Mouse (Mus musculus) frontal cortex, postnatal 10 days (tissue): ENCODE data around the gene C1qtnf1.
"Not testable (repeated sequence)": the region's sequence is repeated elsewhere in the genome, so short reads cannot be mapped to it uniquely, and the experiment has no call there.

Experiments
- DNase-seq, 2 experiments: peaks; one replicate each; pipeline ENCODE4 v3.0.0; 2022; ENCODE audit warnings: low spot score in 2 of 2, mixed read lengths in 1 of 2

Gene C1qtnf1

GRCm38 (mm10) chr11:118427986-118428385, at the start of gene C1qtnf1:
Gene C1qtnf1 (plus strand): TSS chr11:118428203.
- DNase-seq = no peak

DNA sequence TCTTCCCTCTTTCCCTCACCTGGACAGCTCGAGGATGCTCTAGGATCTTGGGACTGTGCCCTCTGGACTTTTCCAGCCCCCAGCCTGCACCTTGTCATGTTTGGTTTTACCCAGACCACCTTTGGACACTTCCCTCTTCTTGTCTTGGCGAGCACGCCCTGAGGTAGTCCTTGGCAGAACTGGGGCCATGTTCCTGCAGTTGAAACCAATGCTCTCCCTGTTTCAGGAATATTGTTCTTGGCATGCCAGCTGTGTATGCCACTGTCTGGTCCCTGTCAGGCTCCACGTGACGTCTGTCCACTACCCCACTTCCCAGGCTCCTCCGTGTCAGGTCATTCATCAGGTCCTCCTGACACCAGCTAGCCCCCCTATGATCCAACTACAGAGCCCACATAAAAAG, 49.3 kb upstream of the C1qtnf1 start:
- no peak for DNase-seq

GRCm38 (mm10) chr11:118379251-118380009, 48.6 kb upstream of the C1qtnf1 start:
- peak; percentile 44 to 79 for DNase-seq

DNA sequence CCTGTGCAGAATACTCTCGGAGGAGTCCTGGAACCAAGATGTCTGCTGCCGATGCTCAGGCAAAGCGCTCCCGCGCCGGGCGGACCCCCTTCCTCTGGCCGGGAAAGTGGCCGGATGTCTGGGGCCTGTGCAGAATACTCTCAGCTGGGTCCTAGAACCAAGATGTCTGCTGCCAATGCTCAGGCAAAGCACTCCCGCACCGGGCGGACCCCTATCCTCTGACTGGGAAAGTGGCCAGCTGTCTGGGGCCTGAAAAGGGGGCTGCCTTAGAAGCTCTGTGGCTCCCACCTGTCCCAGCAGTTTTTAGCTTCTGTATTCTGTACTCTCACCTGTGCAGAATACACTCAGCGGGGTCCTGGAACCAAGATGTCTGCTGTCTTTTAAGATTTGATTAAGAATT, 40.2 kb upstream of the C1qtnf1 start:
- DNase-seq = not testable (repeated sequence)

DNA sequence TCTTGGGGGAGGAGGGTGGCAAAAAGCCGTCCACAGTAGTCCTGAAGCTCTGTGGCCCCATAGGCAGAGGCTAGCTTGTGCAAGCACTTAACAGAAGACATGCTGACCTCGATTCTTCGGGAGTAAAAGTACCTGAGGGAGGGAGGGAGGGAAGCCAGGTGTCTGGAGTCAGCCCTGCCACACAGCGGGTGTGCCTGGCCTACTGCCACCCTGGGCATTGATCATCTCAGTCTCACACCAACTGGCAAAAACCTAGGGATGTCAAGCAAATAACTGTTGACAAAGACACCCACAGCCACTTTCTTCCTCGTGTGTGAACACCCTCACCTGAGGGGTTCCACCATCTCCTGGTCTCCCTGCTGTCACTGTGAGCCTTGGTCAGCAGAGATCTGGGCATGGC, 34.0 kb upstream of the C1qtnf1 start:
- DNase-seq = no peak

GRCm38 (mm10) chr11:118394538-118394937, 33.5 kb upstream of the C1qtnf1 start:
- DNase-seq = no peak

- no peak for DNase-seq
Observed at GRCm38 (mm10) chr11:118397806-118398530, 30.0 kb upstream of the C1qtnf1 start.

- DNase-seq = no peak
Observed at GRCm38 (mm10) chr11:118399891-118400565, 28.0 kb upstream of the C1qtnf1 start.

DNA sequence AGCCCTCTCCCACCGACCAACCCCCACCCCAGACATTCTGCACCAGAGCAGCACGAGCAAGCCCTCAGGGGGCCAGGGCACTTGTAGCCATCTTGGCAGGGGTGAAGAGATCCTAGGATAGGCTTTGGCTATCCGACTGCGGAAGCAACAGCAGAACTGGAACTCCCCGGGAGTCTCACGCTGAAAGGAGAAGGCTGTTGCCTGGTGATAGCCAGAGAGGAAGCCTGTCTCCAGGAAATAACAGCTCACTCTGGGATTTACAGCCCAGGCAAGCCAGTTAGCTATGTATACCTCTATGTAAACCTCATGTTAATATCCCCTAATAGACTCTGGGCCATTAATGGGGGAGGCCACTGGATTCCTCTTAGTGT, 27.5 kb upstream of the C1qtnf1 start:
- DNase-seq = no peak

- no peak for DNase-seq
Observed at GRCm38 (mm10) chr11:118401195-118401594, 26.8 kb upstream of the C1qtnf1 start.

GRCm38 (mm10) chr11:118401760-118402280, 26.2 kb upstream of the C1qtnf1 start, which contains the start of gene Lgals3bp:
Gene Lgals3bp (minus strand): TSS chr11:118402092.
- DNase-seq = peak in 1 of 2 experiments; percentile 45

- DNase-seq = no peak
Observed at GRCm38 (mm10) chr11:118403183-118403582, 24.8 kb upstream of the C1qtnf1 start.

GRCm38 (mm10) chr11:118403951-118404899, 23.8 kb upstream of the C1qtnf1 start:
- DNase-seq = no peak

GRCm38 (mm10) chr11:118405311-118405710, 22.7 kb upstream of the C1qtnf1 start:
- no peak for DNase-seq

- no peak for DNase-seq
Observed at GRCm38 (mm10) chr11:118406521-118406920, 21.5 kb upstream of the C1qtnf1 start.

DNA sequence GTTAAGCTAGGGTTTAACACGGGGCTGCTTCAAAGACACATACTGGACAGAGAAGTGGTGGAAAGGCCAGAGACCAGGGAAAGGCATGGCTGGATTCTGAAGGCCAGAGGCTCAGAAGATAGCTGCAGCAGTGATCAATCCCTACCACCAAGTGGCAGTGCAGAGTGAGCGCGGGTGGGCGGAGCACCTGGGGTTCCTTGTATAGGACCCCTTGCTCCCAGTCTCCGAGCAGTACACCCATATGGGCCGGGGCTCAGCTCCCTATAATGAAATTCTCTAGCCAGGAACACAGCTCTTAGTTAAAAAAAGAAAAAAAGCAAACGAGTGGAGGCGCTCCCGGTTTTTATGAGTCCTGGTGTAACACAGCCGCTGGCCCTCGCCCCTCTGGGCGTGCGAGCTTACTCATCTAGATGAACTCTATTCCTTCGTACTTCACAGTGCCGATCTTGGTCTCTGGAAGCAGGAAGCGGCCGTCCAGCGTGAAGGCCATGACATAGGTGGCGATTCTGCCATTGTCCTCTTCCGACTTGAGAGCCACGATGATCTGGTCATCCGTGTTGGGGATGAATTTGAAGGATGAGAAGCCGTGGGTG, 20.6 kb upstream of the C1qtnf1 start:
- no peak for DNase-seq

DNA sequence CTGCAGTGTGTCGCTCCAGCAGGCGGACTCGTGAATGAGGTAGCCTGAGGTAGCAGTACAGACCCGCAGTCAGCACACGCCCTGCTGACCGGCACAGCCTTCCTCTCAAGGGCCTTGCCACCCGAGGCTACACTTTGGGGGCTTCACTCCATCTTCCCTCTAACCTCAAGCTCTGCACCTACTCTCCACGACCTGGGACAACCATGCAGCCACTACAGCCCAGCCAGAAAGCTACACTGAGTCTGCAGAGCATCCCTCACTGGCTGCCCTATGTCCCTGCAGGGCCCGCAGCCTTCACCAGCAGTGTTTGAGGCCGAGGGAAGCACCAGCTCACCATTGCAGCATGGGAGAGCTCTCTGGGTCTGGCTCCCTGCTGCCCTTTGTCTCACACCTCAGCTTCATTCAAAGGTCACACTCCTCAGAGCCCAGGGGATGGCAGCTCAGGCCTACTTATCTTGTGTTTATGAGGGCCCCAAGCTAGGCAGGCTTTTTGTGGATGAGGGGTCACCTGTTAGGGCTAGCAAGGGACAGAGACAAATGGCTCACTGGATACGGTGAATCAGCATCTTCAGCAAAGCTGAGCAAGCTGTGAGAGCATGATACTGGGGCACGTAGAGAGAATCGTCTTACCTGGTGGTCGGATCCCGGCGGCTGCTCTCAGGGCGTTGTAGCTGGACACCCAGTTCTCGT, 19.8 kb upstream of the C1qtnf1 start:
- no peak for DNase-seq

GRCm38 (mm10) chr11:118409106-118410072, 18.6 kb upstream of the C1qtnf1 start:
- DNase-seq = no peak

- no peak for DNase-seq
Observed at GRCm38 (mm10) chr11:118410073-118410444, 17.9 kb upstream of the C1qtnf1 start.
